Comparison of ENCODE assay signal across 10 mouse cellular contexts in the genomic region with DNA sequence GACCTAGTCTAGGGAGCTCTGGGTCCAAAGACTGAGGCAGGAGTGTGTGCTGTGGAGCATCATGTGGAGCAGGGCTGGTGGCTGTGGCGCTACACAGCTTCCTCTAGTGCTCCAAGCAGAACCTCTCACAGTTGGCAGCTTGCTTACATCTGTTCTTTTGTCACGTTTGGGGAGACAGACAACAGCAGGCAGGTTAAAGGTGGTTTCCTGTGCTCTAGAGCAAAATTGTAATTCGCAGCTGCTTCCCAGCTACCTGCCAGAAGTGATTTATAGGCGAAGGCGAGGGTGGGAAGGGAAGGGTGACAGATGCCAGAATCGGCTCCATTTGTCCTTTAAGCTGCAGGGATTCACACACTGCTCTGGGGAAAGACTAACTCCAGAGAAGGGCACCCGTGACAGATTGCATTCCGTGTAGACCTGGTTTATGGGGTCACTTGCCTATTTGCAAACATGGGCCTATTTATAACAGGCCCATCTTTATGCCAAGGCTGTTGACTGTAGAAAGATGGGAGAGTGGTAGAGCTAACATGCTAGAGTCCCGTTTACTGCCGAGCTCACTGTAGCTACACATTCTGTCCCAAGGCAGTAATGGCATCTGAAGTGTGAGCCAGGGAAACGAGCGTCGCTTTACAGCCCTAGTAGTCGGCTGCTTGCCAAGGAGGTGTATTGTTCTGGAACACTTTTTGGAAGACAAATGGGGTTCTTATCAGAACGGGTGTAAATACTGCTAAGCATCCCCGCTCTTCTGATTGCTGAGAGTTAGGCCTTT.
DNase-seq lines count a peak whose midpoint lies in the region; ATAC-seq and TF ChIP-seq lines count a peak whose summit lies in the region.
"Had no signal": no experiment of that assay in that cellular context is flagged by ENCODE, and none has a peak within 500 bp of the region (broad histone marks: within the 10 kb centered on the region; RNA-seq: fewer than 3 reads in every experiment).

No protein-coding gene starts in this region.

- H3K9ac ChIP-seq in forebrain, embryonic 13.5 days = no peak overlapping the region
- no peak overlapping the region for H3K9ac ChIP-seq in forebrain, embryonic 12.5 days
- no peak overlapping the region for H3K9ac ChIP-seq in midbrain, postnatal 0 days (replicated peaks; ENCODE audit: low read length, poor library complexity, severe bottlenecking)
- no peak overlapping the region for H3K9ac ChIP-seq in midbrain, embryonic 16.5 days (ENCODE audit: low read depth, low read length)

- H3K4me3 ChIP-seq in forebrain, embryonic 13.5 days = no peak overlapping the region
- H3K4me3 ChIP-seq in forebrain, embryonic 12.5 days (replicated peaks) = no peak overlapping the region
- no peak overlapping the region for H3K4me3 ChIP-seq in midbrain, postnatal 0 days (ENCODE audit: low read depth, low read length)
- H3K4me3 ChIP-seq in midbrain, embryonic 16.5 days (ENCODE audit: low read depth, low read length) = no peak overlapping the region

- WGBS in forebrain, embryonic 13.5 days = 74% methylated on average over 16 of the region's 16 CpGs
- whole genome bisulfite sequencing in forebrain, embryonic 12.5 days = 84% methylated on average over 16 of the region's 16 CpGs
- 75% methylated on average over 16 of the region's 16 CpGs for WGBS in midbrain, postnatal 0 days
- WGBS in midbrain, embryonic 16.5 days = 81% methylated on average over 16 of the region's 16 CpGs

- H3K4me1 ChIP-seq in forebrain, embryonic 13.5 days = no peaks in the 10 kb centered on the region
- no peaks in the 10 kb centered on the region for H3K4me1 ChIP-seq in forebrain, embryonic 12.5 days
- H3K4me1 ChIP-seq in midbrain, postnatal 0 days (ENCODE audit: insufficient read depth, low read length) = no peaks in the 10 kb centered on the region
- no peaks in the 10 kb centered on the region for H3K4me1 ChIP-seq in midbrain, embryonic 16.5 days (ENCODE audit: control insufficient read depth, insufficient read depth, low read length)

- no peaks in the 10 kb centered on the region for H3K27me3 ChIP-seq in forebrain, embryonic 13.5 days
- no peaks in the 10 kb centered on the region for H3K27me3 ChIP-seq in forebrain, embryonic 12.5 days
- H3K27me3 ChIP-seq in midbrain, postnatal 0 days (ENCODE audit: insufficient read depth, low read length) = no peaks in the 10 kb centered on the region
- no peaks in the 10 kb centered on the region for H3K27me3 ChIP-seq in midbrain, embryonic 16.5 days (ENCODE audit: control insufficient read depth, insufficient read depth, low read depth, low read length)
- H3K27me3 ChIP-seq: CH12.LX had no signal

- ATAC-seq in forebrain, embryonic 13.5 days = peak; percentile 48; the same call in 1 of the 2 replicates
- no peak for ATAC-seq in forebrain, embryonic 12.5 days (ENCODE audit: low FRiP score)
- no peak for ATAC-seq in midbrain, postnatal 0 days (ENCODE audit: low FRiP score)
- no peak for ATAC-seq in midbrain, embryonic 16.5 days
- no peak for ATAC-seq in megakaryocyte, adult 5-6 weeks (ENCODE audit: poor library complexity, severe bottlenecking)
- ATAC-seq in inflammation-experienced regulatory T-cells, adult 6 months = no peak

- H3K4me2 ChIP-seq in forebrain, embryonic 13.5 days = no peak overlapping the region
- H3K4me2 ChIP-seq in forebrain, embryonic 12.5 days = no peak overlapping the region
- H3K4me2 ChIP-seq in midbrain, postnatal 0 days (ENCODE audit: low read depth, low read length, poor library complexity, severe bottlenecking) = no peak overlapping the region
- no peak overlapping the region for H3K4me2 ChIP-seq in midbrain, embryonic 16.5 days (ENCODE audit: low read length)

- no peak for TF ChIP-seq CTCF in midbrain, postnatal 0 days (IDR thresholded peaks at IDR 0.05)

- H3K36me3 ChIP-seq in forebrain, embryonic 13.5 days (ENCODE audit: poor library complexity, severe bottlenecking) = peaks cover 57% of the 10 kb centered on the region
- H3K36me3 ChIP-seq in forebrain, embryonic 12.5 days (replicated peaks) = peaks cover 41% of the 10 kb centered on the region
- peaks cover 27% of the 10 kb centered on the region for H3K36me3 ChIP-seq in midbrain, postnatal 0 days (ENCODE audit: insufficient read depth, low read length)
- peaks cover 17% of the 10 kb centered on the region for H3K36me3 ChIP-seq in midbrain, embryonic 16.5 days (ENCODE audit: control insufficient read depth, insufficient read depth, low read length)

- peak; percentile 66 for DNase-seq in midbrain, postnatal 0 days (ENCODE audit: low spot score)
- DNase-seq in kidney, postnatal 25 days = peak; percentile 21 to 51
- DNase-seq in natural killer cell, adult 2 months (ENCODE audit: low spot score in 2 of 2) = no peak
- DNase-seq: lung, postnatal 14 days had no signal

- H3K27ac ChIP-seq in forebrain, embryonic 13.5 days = no peak overlapping the region
- H3K27ac ChIP-seq in forebrain, embryonic 12.5 days = no peak overlapping the region
- no peak overlapping the region for H3K27ac ChIP-seq in midbrain, postnatal 0 days (ENCODE audit: low read depth, low read length)
- H3K27ac ChIP-seq in midbrain, embryonic 16.5 days (ENCODE audit: low read length) = no peak overlapping the region

- H3K9me3 ChIP-seq in forebrain, embryonic 13.5 days (replicated peaks) = no peaks in the 10 kb centered on the region
- no peaks in the 10 kb centered on the region for H3K9me3 ChIP-seq in forebrain, embryonic 12.5 days
- no peaks in the 10 kb centered on the region for H3K9me3 ChIP-seq in midbrain, postnatal 0 days (ENCODE audit: low read length)
- no peaks in the 10 kb centered on the region for H3K9me3 ChIP-seq in midbrain, embryonic 16.5 days (replicated peaks; ENCODE audit: control insufficient read depth, low read length, poor library complexity, severe bottlenecking)

Comparison
In these comparisons a context has a peak if more than half of its experiments do, and no peak if none do; other contexts are left out.
1. DNase-seq: peak in midbrain, postnatal 0 days (single experiment) and kidney, postnatal 25 days (2 of 2); none in natural killer cell, adult 2 months (0 of 2).